Mouse (Mus musculus) brain, embryonic 14.5 days (tissue): Measurements from ENCODE around the gene Hs3st3a1.

Experiments
- CTCF ChIP-seq: fragments of 200-500 bp; IDR thresholded peaks from 2 replicates; pipeline ENCODE4 v1.5.1; 2012; ENCODE audit warnings: inconsistent platforms, mild to moderate bottlenecking, moderate library complexity, borderline replicate concordance; ENCODE audit not compliant: insufficient read depth, insufficient read length; ENCODE audit errors: extremely low read depth
- POLR2A ChIP-seq: fragments of 200-500 bp; IDR thresholded peaks from 2 replicates; pipeline ENCODE4 v1.6.1; 2012; ENCODE audit warnings: mild to moderate bottlenecking, inconsistent platforms, borderline replicate concordance; ENCODE audit not compliant: poor library complexity, insufficient read depth, insufficient read length, severe bottlenecking; ENCODE audit errors: extremely low read depth

GRCm38 (mm10) chr11:64396949-64397348, 38.2 kb upstream of the Hs3st3a1 start:
- no peak for TF ChIP-seq CTCF
- TF ChIP-seq POLR2A, result no peak
